Mouse (Mus musculus): ENCODE results near the gene Scd4.

GRCm38 (mm10) chr19:44358700-44359099 lies 25.8 kb downstream of the Scd4 start:
- no peak for TF ChIP-seq CTCF (IDR thresholded peaks at IDR 0.05; ENCODE audit: low read depth, low read length)
- no peak for TF ChIP-seq GATA1 (IDR thresholded peaks at IDR 0.05; ENCODE audit: borderline replicate concordance, low read length)
- no peak for TF ChIP-seq POLR2AphosphoS5 (IDR thresholded peaks at IDR 0.05; ENCODE audit: insufficient replicate concordance, low read depth, low read length)
